Mouse (Mus musculus): Measurements from ENCODE around the gene Smyd1.

DNA sequence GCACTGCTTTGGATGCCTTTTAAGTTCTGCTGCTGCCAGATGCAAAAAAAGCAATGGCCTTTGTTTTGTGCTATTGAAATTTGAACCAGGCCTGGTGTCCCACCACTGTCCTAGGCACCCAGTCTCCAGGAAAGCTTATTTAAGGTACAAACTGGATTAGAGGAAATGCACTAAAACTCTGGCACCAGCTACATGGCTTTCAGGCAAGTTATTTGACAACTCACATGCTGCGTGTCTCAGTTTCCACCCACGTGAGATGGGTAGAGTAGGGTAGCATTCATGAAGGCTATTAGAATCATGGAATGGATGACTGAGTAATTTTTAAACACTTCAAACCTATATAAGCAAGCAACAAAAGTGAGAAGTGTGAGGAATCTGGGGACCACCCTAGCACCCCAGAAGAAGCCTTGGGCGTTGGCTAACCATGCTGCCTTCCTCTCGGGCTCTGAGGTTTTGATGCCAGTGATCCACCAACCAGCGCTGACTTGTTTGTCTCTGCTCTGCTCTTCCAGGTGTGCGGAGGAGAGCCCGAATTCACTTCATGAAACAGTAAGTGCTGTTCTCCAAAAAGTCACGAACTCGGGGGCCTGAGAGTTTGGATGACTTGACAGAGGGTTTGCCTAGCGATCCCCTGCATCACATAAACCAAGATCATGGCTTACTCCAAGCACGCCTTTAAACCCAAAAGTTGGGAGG is 11.7 kb upstream of the Smyd1 start:
- TF ChIP-seq CTCF (IDR thresholded peaks at IDR 0.05; ENCODE audit: low read depth, low read length): no peak
- no peak for TF ChIP-seq GATA1 (IDR thresholded peaks at IDR 0.05; ENCODE audit: borderline replicate concordance, low read length)
- TF ChIP-seq GATA2 (IDR thresholded peaks at IDR 0.05; ENCODE audit: borderline replicate concordance, low read depth, low read length): no peak
- no peak for TF ChIP-seq TAL1 (conservative IDR thresholded peaks at IDR 0.05; ENCODE audit: low read depth, low read length)
- no peak for TF ChIP-seq POLR2AphosphoS5 (IDR thresholded peaks at IDR 0.05; ENCODE audit: insufficient replicate concordance, low read depth, low read length)

Measured in G1E (cell line).